Mouse (Mus musculus): ENCODE measurements around the gene Lpo. TPM values are rescaled to one million over a fixed set of nuclear protein-coding genes. Genes with fewer than 3 reads are reported as not detected.
"Not testable (repeated sequence)": the region's sequence is repeated elsewhere in the genome, so short reads cannot be mapped to it uniquely, and the experiment has no call there.

Lpo gene
- 0.04 TPM in 1 of 2 replicates, not detected in the other for polyA plus RNA-seq (2015; fragmentation: Nextera tagmentation; extraction: Ambion mirVana)

DNA sequence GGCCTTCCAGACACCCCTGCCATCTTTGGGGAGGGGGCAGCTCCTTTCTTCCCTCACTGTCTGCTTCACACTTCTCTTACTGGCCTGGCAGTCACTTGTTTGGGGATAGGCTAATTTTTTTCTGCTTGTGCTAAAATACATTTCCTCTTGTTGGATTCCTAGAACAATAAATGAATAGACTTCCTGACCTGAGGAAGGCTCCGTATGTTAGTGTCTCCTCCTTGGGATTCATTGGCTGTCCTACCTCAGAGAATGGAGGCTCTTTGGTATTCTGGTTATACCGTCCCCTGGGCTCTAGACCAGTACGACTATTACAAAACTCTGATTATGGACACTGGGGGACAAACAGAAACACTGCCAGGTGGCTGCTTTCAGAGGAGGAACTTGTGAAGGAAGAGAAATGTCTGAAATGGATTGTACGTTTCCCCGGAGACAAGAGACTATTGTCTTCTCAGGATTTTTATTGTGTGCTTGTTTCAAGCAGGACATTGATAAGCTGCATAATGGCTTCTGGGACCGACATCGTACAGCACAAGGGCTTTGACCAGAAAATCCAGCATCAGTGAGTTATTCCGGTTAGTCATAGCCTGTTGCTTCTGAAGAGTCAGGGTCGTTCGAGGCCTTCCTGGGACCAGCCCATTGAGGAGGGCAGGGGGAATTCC, at the start of gene Lpo:
Gene Lpo (minus strand): TSS at position 51 of the 662 bp plus-strand sequence.
- Histone ChIP-seq H3K27ac (ENCODE audit: low read length) (no peak within 1 kb of the TSS), H3K27me3 (replicated peaks; ENCODE audit: control insufficient read depth, insufficient read depth, low read length) (no peaks in the 10 kb centered on the region), H3K4me3 (ENCODE audit: low read length) (no peak within 1 kb of the TSS), H3K9ac (ENCODE audit: low read depth, low read length) (no peak within 1 kb of the TSS), H3K36me3 (ENCODE audit: control insufficient read depth, insufficient read depth, low read length) (no peaks in the 10 kb centered on the region), H3K4me2 (ENCODE audit: low read depth, low read length) (no peak within 1 kb of the TSS), H3K4me1 (ENCODE audit: control insufficient read depth, insufficient read depth, low read length) (no peaks in the 10 kb centered on the region), H3K9me3 (ENCODE audit: control insufficient read depth, low read length) (no peaks in the 10 kb centered on the region)
- 45% methylated on average over 10 of the region's 10 CpGs for WGBS
- no peak for ATAC-seq

DNA sequence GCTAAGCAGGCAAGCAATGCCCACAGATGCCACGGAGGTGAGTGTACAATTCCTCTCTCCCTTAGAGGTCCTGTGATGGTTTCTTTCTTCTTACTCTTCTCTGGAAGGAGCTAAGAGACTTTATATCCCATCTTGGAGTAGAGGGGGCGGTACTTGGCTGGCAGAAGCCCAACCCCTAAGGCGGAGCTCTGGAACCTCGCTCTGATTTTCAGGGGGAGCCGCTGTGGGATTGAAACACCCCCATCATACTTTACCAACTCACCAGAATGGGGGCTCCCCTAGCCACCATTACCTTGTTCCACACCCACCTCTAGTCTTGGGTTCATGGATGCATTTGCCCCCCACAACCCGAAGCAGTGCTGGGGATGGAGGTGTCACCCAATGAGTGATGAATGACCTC, 47.3 kb upstream of the Lpo start, which contains the start of gene Epx:
Gene Epx (minus strand): TSS at position 101 of the 400 bp plus-strand sequence.
- Histone ChIP-seq H3K9ac (ENCODE audit: low read depth, low read length) (no peak within 1 kb of the TSS), H3K4me3 (ENCODE audit: low read length) (no peak within 1 kb of the TSS), H3K27me3 (replicated peaks; ENCODE audit: control insufficient read depth, insufficient read depth, low read length) (no peaks in the 10 kb centered on the region), H3K4me2 (ENCODE audit: low read depth, low read length) (no peak within 1 kb of the TSS), H3K9me3 (ENCODE audit: control insufficient read depth, low read length) (no peaks in the 10 kb centered on the region), H3K36me3 (ENCODE audit: control insufficient read depth, insufficient read depth, low read length) (no peaks in the 10 kb centered on the region), H3K4me1 (ENCODE audit: control insufficient read depth, insufficient read depth, low read length) (no peaks in the 10 kb centered on the region), H3K27ac (ENCODE audit: low read length) (no peak within 1 kb of the TSS)
- WGBS: 83% methylated on average over 6 of the region's 6 CpGs
- no peak for ATAC-seq

- Histone ChIP-seq H3K4me2 (ENCODE audit: low read depth, low read length) (no peak overlapping the region), H3K9ac (ENCODE audit: low read depth, low read length) (no peak overlapping the region), H3K4me3 (ENCODE audit: low read length) (no peak overlapping the region), H3K4me1 (ENCODE audit: control insufficient read depth, insufficient read depth, low read length) (no peaks in the 10 kb centered on the region), H3K27ac (ENCODE audit: low read length) (no peak overlapping the region), H3K9me3 (ENCODE audit: control insufficient read depth, low read length) (no peaks in the 10 kb centered on the region), H3K27me3 (replicated peaks; ENCODE audit: control insufficient read depth, insufficient read depth, low read length) (no peaks in the 10 kb centered on the region), H3K36me3 (ENCODE audit: control insufficient read depth, insufficient read depth, low read length) (no peaks in the 10 kb centered on the region)
- ATAC-seq: no peak
- WGBS: 34% methylated on average over 8 of the region's 8 CpGs
These were observed 43.7 kb upstream of the Lpo start for GRCm38 (mm10) chr11:87871766-87872165.

DNA sequence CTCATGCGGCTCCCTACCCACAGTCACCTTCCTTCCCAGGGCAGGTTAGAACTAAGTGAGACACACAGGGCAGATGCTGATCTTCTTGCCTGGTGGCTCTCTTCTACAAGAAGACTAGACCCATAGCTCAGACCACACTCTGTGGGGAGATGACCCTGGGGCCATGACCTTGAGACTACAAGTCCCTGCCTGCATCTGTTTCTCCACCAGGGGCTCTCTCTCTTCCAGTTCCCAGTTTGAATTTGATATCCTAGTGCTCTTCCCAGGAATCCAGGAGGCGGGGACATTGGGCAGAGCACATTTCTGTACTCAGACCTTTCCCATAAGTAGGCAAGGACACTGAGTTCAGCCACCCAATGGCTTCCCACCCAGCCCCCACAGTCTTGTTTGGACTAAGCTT, 42.0 kb upstream of the Lpo start:
- H3K36me3 ChIP-seq (ENCODE audit: control insufficient read depth, insufficient read depth, low read length): no peaks in the 10 kb centered on the region
- no peaks in the 10 kb centered on the region for H3K9me3 ChIP-seq (ENCODE audit: control insufficient read depth, low read length)
- 82% methylated on average over 2 of the region's 2 CpGs for WGBS
- H3K4me3 ChIP-seq (ENCODE audit: low read length): no peak overlapping the region
- no peak overlapping the region for H3K9ac ChIP-seq (ENCODE audit: low read depth, low read length)
- no peak overlapping the region for H3K4me2 ChIP-seq (ENCODE audit: low read depth, low read length)
- no peak for ATAC-seq
- no peaks in the 10 kb centered on the region for H3K4me1 ChIP-seq (ENCODE audit: control insufficient read depth, insufficient read depth, low read length)
- no peaks in the 10 kb centered on the region for H3K27me3 ChIP-seq (replicated peaks; ENCODE audit: control insufficient read depth, insufficient read depth, low read length)
- no peak overlapping the region for H3K27ac ChIP-seq (ENCODE audit: low read length)

GRCm38 (mm10) chr11:87866891-87867290, 38.8 kb upstream of the Lpo start:
- WGBS: 89% methylated on average over 1 of the region's 2 CpGs

DNA sequence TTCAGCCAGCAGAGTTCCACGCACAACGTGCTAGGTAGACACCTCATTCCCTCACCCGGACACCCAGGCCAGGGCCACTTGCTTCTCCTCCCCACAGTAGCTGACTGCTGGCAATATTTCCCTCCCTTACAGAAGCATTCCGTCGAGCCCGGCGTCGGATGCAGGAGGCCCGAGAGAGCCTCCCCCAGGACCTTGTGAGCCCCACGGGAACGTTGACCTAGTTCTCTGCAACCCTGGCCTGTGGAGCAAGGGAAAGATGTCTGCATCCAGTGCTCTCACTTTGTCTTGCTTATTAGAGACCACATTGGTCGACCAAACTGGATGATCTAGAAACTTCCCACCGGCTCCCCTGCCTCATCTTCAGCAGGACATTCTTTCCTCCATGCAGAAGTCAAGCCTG, 34.7 kb upstream of the Lpo start:
- H3K36me3 ChIP-seq (ENCODE audit: control insufficient read depth, insufficient read depth, low read length): no peaks in the 10 kb centered on the region; the same call in 1 of the 2 replicates

More at GRCm38 (mm10) chr11:87866891-87867290, 38.8 kb upstream of the Lpo start:
- not testable (repeated sequence) for H3K4me3 ChIP-seq (ENCODE audit: low read length); H3K4me1 ChIP-seq (ENCODE audit: control insufficient read depth, insufficient read depth, low read length); ATAC-seq; H3K9me3 ChIP-seq (ENCODE audit: control insufficient read depth, low read length); H3K4me2 ChIP-seq (ENCODE audit: low read depth, low read length); H3K27me3 ChIP-seq (replicated peaks; ENCODE audit: control insufficient read depth, insufficient read depth, low read length); H3K9ac ChIP-seq (ENCODE audit: low read depth, low read length); H3K36me3 ChIP-seq (ENCODE audit: control insufficient read depth, insufficient read depth, low read length); H3K27ac ChIP-seq (ENCODE audit: low read length)

DNA sequence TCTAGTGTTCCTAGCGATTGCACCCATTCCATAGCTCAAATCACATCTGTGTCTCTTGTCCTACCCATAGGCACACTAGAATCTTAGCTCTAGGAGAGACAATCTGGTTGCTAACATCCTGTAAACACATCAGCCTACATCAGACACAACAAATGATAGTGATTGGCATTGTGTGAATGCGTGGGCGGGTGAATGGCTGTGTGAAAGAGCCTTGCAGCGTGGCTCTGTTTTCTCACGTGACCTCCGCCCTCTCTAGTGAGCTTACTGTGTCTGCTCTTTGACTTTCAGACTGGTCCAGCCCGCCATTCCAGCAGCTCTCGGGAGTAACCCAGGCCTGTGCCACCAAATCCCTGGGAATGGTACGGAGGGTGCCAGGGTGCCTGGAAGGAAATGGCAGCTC, 32.3 kb upstream of the Lpo start:
- no peak for ATAC-seq
- 82% methylated on average over 9 of the region's 9 CpGs for WGBS
- H3K9me3 ChIP-seq (ENCODE audit: control insufficient read depth, low read length): no peaks in the 10 kb centered on the region

More for the DNA sequence above, 34.7 kb upstream of the Lpo start:
- Histone ChIP-seq H3K4me2 (ENCODE audit: low read depth, low read length) (no peak overlapping the region), H3K4me3 (ENCODE audit: low read length) (no peak overlapping the region), H3K27me3 (replicated peaks; ENCODE audit: control insufficient read depth, insufficient read depth, low read length) (no peaks in the 10 kb centered on the region), H3K9me3 (ENCODE audit: control insufficient read depth, low read length) (no peaks in the 10 kb centered on the region), H3K27ac (ENCODE audit: low read length) (no peak overlapping the region), H3K4me1 (ENCODE audit: control insufficient read depth, insufficient read depth, low read length) (no peaks in the 10 kb centered on the region), H3K9ac (ENCODE audit: low read depth, low read length) (no peak overlapping the region)
- 95% methylated on average over 13 of the region's 13 CpGs for WGBS
- no peak for ATAC-seq

GRCm38 (mm10) chr11:87859273-87859672, 31.2 kb upstream of the Lpo start:
- WGBS: 82% methylated on average over 11 of the region's 11 CpGs
- no peak overlapping the region for H3K9ac ChIP-seq (ENCODE audit: low read depth, low read length)
- no peaks in the 10 kb centered on the region for H3K4me1 ChIP-seq (ENCODE audit: control insufficient read depth, insufficient read depth, low read length)
- H3K4me2 ChIP-seq (ENCODE audit: low read depth, low read length): no peak overlapping the region
- H3K27ac ChIP-seq (ENCODE audit: low read length): no peak overlapping the region
- H3K36me3 ChIP-seq (ENCODE audit: control insufficient read depth, insufficient read depth, low read length): no peaks in the 10 kb centered on the region; the same call in 1 of the 2 replicates
- ATAC-seq: no peak
- H3K9me3 ChIP-seq (ENCODE audit: control insufficient read depth, low read length): no peaks in the 10 kb centered on the region
- no peak overlapping the region for H3K4me3 ChIP-seq (ENCODE audit: low read length)
- no peaks in the 10 kb centered on the region for H3K27me3 ChIP-seq (replicated peaks; ENCODE audit: control insufficient read depth, insufficient read depth, low read length)

More for the DNA sequence above, 32.3 kb upstream of the Lpo start:
- no peaks in the 10 kb centered on the region for H3K27me3 ChIP-seq (replicated peaks; ENCODE audit: control insufficient read depth, insufficient read depth, low read length)
- H3K36me3 ChIP-seq (ENCODE audit: control insufficient read depth, insufficient read depth, low read length): no peaks in the 10 kb centered on the region; the same call in 1 of the 2 replicates
- H3K27ac ChIP-seq (ENCODE audit: low read length): no peak overlapping the region
- no peak overlapping the region for H3K9ac ChIP-seq (ENCODE audit: low read depth, low read length)
- no peak overlapping the region for H3K4me2 ChIP-seq (ENCODE audit: low read depth, low read length)
- no peaks in the 10 kb centered on the region for H3K4me1 ChIP-seq (ENCODE audit: control insufficient read depth, insufficient read depth, low read length)
- no peak overlapping the region for H3K4me3 ChIP-seq (ENCODE audit: low read length)

GRCm38 (mm10) chr11:87854550-87854949, 26.5 kb upstream of the Lpo start:
- H3K9ac ChIP-seq (ENCODE audit: low read depth, low read length): no peak overlapping the region
- H3K4me3 ChIP-seq (ENCODE audit: low read length): no peak overlapping the region
- ATAC-seq: no peak
- no peaks in the 10 kb centered on the region; the same call in 1 of the 2 replicates for H3K36me3 ChIP-seq (ENCODE audit: control insufficient read depth, insufficient read depth, low read length)
- no peak overlapping the region for H3K27ac ChIP-seq (ENCODE audit: low read length)
- H3K27me3 ChIP-seq (replicated peaks; ENCODE audit: control insufficient read depth, insufficient read depth, low read length): no peaks in the 10 kb centered on the region
- H3K4me1 ChIP-seq (ENCODE audit: control insufficient read depth, insufficient read depth, low read length): no peaks in the 10 kb centered on the region
- 90% methylated on average over 7 of the region's 7 CpGs for WGBS
- no peaks in the 10 kb centered on the region for H3K9me3 ChIP-seq (ENCODE audit: control insufficient read depth, low read length)
- H3K4me2 ChIP-seq (ENCODE audit: low read depth, low read length): no peak overlapping the region

- H3K4me1 ChIP-seq (ENCODE audit: control insufficient read depth, insufficient read depth, low read length): no peaks in the 10 kb centered on the region
- no peaks in the 10 kb centered on the region for H3K9me3 ChIP-seq (ENCODE audit: control insufficient read depth, low read length)
- peak overlapping the region; percentile 75 for H3K4me2 ChIP-seq (ENCODE audit: low read depth, low read length)
- H3K9ac ChIP-seq (ENCODE audit: low read depth, low read length): peak overlapping the region; percentile 71
- 32% methylated on average over 8 of the region's 8 CpGs for WGBS
- H3K4me3 ChIP-seq (ENCODE audit: low read length): peak overlapping the region; percentile 68
- ATAC-seq: peak; percentile 45
- H3K36me3 ChIP-seq (ENCODE audit: control insufficient read depth, insufficient read depth, low read length): no peaks in the 10 kb centered on the region; the same call in 1 of the 2 replicates
- H3K27ac ChIP-seq (ENCODE audit: low read length): peak overlapping the region; percentile 5
- H3K27me3 ChIP-seq (replicated peaks; ENCODE audit: control insufficient read depth, insufficient read depth, low read length): no peaks in the 10 kb centered on the region
These were observed 25.5 kb upstream of the Lpo start for GRCm38 (mm10) chr11:87853597-87853954.

Data from intestine, embryonic 16.5 days (tissue).